Mouse (Mus musculus): ENCODE data around the gene Dact1.

Gene Dact1

DNA sequence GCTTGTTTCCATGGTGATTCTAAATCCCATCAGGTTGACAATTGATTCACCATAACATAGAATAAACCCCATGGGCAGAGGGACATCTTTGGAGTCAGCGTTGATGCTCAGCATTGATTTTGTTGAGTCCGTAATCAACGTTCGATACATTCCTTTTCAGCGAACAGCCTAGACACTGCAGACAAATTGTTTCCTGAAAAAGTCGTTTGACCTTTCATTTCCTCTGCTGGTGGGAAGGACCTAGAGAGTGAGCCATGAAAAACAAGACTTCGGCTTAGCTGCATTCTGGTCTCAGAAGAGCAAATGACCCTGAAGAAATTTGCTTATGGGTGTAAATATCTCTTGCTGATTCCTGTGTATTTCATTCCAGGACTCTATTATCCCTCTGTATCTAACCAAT, 55.5 kb downstream of the Dact1 start:
- H3K4me1 ChIP-seq (replicated peaks; ENCODE audit: low read depth, low read length): peaks cover 55% of the 10 kb centered on the region
- TF ChIP-seq NANOG (IDR thresholded peaks at IDR 0.05; ENCODE audit: borderline replicate concordance, low read length): no peak
- no peak for TF ChIP-seq POU5F1 (IDR thresholded peaks at IDR 0.05; ENCODE audit: borderline replicate concordance, low read length)
- no peak for TF ChIP-seq CTCF (conservative IDR thresholded peaks at IDR 0.05; ENCODE audit: low read length)
- H3K9me3 ChIP-seq (ENCODE audit: low read length): no peaks in the 10 kb centered on the region
- H3K36me3 ChIP-seq (ENCODE audit: insufficient read depth, low read length): no peaks in the 10 kb centered on the region
- no peak overlapping the region for H3K4me3 ChIP-seq (replicated peaks; ENCODE audit: low read length)
- H3K27me3 ChIP-seq (ENCODE audit: insufficient read depth, low read length): no peaks in the 10 kb centered on the region

GRCm38 (mm10) chr12:71366175-71366574, 56.5 kb downstream of the Dact1 start:
- H3K9me3 ChIP-seq (ENCODE audit: low read length): no peaks in the 10 kb centered on the region
- no peak overlapping the region for H3K4me3 ChIP-seq (replicated peaks; ENCODE audit: low read length)
- no peaks in the 10 kb centered on the region for H3K36me3 ChIP-seq (ENCODE audit: insufficient read depth, low read length)
- peaks cover 58% of the 10 kb centered on the region for H3K4me1 ChIP-seq (replicated peaks; ENCODE audit: low read depth, low read length)
- H3K27me3 ChIP-seq (ENCODE audit: insufficient read depth, low read length): no peaks in the 10 kb centered on the region
- no peak for TF ChIP-seq NANOG (IDR thresholded peaks at IDR 0.05; ENCODE audit: borderline replicate concordance, low read length)
- no peak for TF ChIP-seq POU5F1 (IDR thresholded peaks at IDR 0.05; ENCODE audit: borderline replicate concordance, low read length)
- TF ChIP-seq CTCF (conservative IDR thresholded peaks at IDR 0.05; ENCODE audit: low read length): no peak

DNA sequence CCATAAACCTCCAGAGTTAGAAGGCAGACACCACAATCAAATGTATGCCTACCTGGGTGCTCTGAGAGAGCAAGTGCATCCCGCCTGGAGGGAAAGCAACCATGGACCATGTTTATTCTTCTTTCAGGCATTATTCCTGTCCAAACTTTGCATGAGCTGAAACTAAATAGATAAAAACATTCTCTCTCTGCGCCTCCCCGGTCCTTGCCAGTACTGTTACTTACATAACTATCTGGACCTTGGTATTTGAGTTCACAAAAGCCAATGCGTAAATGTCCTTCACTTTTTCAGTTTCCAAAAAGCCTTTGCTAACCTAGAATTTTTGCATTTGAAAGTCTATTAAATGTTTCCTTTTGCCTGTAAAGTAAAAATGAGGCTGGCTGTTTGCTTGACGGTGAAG, 58.9 kb downstream of the Dact1 start:
- no peaks in the 10 kb centered on the region for H3K27me3 ChIP-seq (ENCODE audit: insufficient read depth, low read length)
- TF ChIP-seq POU5F1 (IDR thresholded peaks at IDR 0.05; ENCODE audit: borderline replicate concordance, low read length): no peak
- TF ChIP-seq NANOG (IDR thresholded peaks at IDR 0.05; ENCODE audit: borderline replicate concordance, low read length): no peak
- no peak for TF ChIP-seq CTCF (conservative IDR thresholded peaks at IDR 0.05; ENCODE audit: low read length)

More for the DNA sequence above, 58.9 kb downstream of the Dact1 start:
- Histone ChIP-seq H3K4me3 (replicated peaks; ENCODE audit: low read length) (no peak overlapping the region), H3K4me1 (replicated peaks; ENCODE audit: low read depth, low read length) (peaks cover 57% of the 10 kb centered on the region), H3K9me3 (ENCODE audit: low read length) (no peaks in the 10 kb centered on the region), H3K36me3 (ENCODE audit: insufficient read depth, low read length) (no peaks in the 10 kb centered on the region)

All from E14TG2a.4 (cell line).